ENCODE assay signal across 8 mouse cellular contexts in genomic region chr5:139391309-139391990, GRCm38 (mm10). TPM values are rescaled to one million over a fixed set of nuclear protein-coding genes. Genes with fewer than 3 reads are reported as not detected.
DNase-seq lines count a peak whose midpoint lies in the region; ATAC-seq and TF ChIP-seq lines count a peak whose summit lies in the region.

No protein-coding gene starts in this region.

- WGBS in kidney, postnatal 0 days = 59% methylated on average over 11 of the region's 11 CpGs
- WGBS in embryonic facial prominence, embryonic 10.5 days = 85% methylated on average over 11 of the region's 11 CpGs
- WGBS in limb, embryonic 10.5 days = 82% methylated on average over 11 of the region's 11 CpGs
- WGBS in thymus, adult 2 months = 94% methylated on average over 11 of the region's 11 CpGs
- WGBS in intestine, embryonic 16.5 days = 75% methylated on average over 11 of the region's 11 CpGs

- H3K4me3 ChIP-seq in kidney, postnatal 0 days (replicated peaks; ENCODE audit: low read depth, low read length) = no peak overlapping the region
- H3K4me3 ChIP-seq in embryonic facial prominence, embryonic 10.5 days = no peak overlapping the region
- 0 out of 2 replicates have a peak overlapping the region, but pooled peaks have one; percentile 3 for H3K4me3 ChIP-seq in limb, embryonic 10.5 days
- no peak overlapping the region for H3K4me3 ChIP-seq in thymus, adult 2 months (ENCODE audit: control insufficient read depth, insufficient read depth, low read length)
- H3K4me3 ChIP-seq in intestine, embryonic 16.5 days (ENCODE audit: low read length) = no peak overlapping the region

- no peaks in the 10 kb centered on the region for H3K9me3 ChIP-seq in kidney, postnatal 0 days (replicated peaks; ENCODE audit: low read length)
- H3K9me3 ChIP-seq in embryonic facial prominence, embryonic 10.5 days = no peaks in the 10 kb centered on the region
- no peaks in the 10 kb centered on the region for H3K9me3 ChIP-seq in limb, embryonic 10.5 days (replicated peaks)
- no peaks in the 10 kb centered on the region for H3K9me3 ChIP-seq in intestine, embryonic 16.5 days (ENCODE audit: control insufficient read depth, low read length)

- H3K36me3 ChIP-seq in kidney, postnatal 0 days (ENCODE audit: insufficient read depth, low read length) = 0 out of 2 replicates have a peak, but pooled peaks cover 4% of the 10 kb centered on the region
- 0 out of 2 replicates have a peak, but pooled peaks cover 4% of the 10 kb centered on the region for H3K36me3 ChIP-seq in embryonic facial prominence, embryonic 10.5 days (replicated peaks)
- H3K36me3 ChIP-seq in limb, embryonic 10.5 days = peaks cover 6% of the 10 kb centered on the region; the same call in 1 of the 2 replicates
- H3K36me3 ChIP-seq in thymus, adult 2 months (ENCODE audit: control insufficient read depth, insufficient read depth, low read length) = peaks cover 4% of the 10 kb centered on the region; the same call in 1 of the 2 replicates
- H3K36me3 ChIP-seq in intestine, embryonic 16.5 days (ENCODE audit: control insufficient read depth, insufficient read depth, low read length) = no peaks in the 10 kb centered on the region

- no peaks in the 10 kb centered on the region for H3K27me3 ChIP-seq in kidney, postnatal 0 days (ENCODE audit: insufficient read depth, low read length)
- H3K27me3 ChIP-seq in embryonic facial prominence, embryonic 10.5 days (replicated peaks; ENCODE audit: low read depth, poor library complexity, severe bottlenecking) = no peaks in the 10 kb centered on the region
- H3K27me3 ChIP-seq in limb, embryonic 10.5 days (ENCODE audit: low read depth, poor library complexity, severe bottlenecking) = no peaks in the 10 kb centered on the region
- H3K27me3 ChIP-seq in thymus, adult 2 months (ENCODE audit: control insufficient read depth, insufficient read depth, low read length) = no peaks in the 10 kb centered on the region
- H3K27me3 ChIP-seq in intestine, embryonic 16.5 days (replicated peaks; ENCODE audit: control insufficient read depth, insufficient read depth, low read length) = no peaks in the 10 kb centered on the region

- peak; percentile 57 for DNase-seq in kidney, postnatal 0 days (ENCODE audit: low spot score)
- no peak for DNase-seq in kidney, adult 11 months
- peak; percentile 61 for DNase-seq in Muller cell, postnatal 12 days (ENCODE audit: inconsistent ontology term)
- DNase-seq in embryonic facial prominence, embryonic 10.5 days (ENCODE audit: low spot score) = no peak
- no peak for DNase-seq in limb, embryonic 10.5 days (ENCODE audit: low spot score)
- no peak for DNase-seq in thymus, adult 2 months
- no peak for DNase-seq in frontal cortex, postnatal 10 days (ENCODE audit: low spot score in 2 of 2)

- H3K4me1 ChIP-seq in kidney, postnatal 0 days (replicated peaks; ENCODE audit: insufficient read depth, low read length) = peaks cover 21% of the 10 kb centered on the region
- peaks cover 51% of the 10 kb centered on the region for H3K4me1 ChIP-seq in embryonic facial prominence, embryonic 10.5 days
- H3K4me1 ChIP-seq in limb, embryonic 10.5 days = peaks cover 62% of the 10 kb centered on the region
- H3K4me1 ChIP-seq in thymus, adult 2 months (replicated peaks; ENCODE audit: control insufficient read depth, insufficient read depth, low read length) = peaks cover 17% of the 10 kb centered on the region
- H3K4me1 ChIP-seq in intestine, embryonic 16.5 days (ENCODE audit: control insufficient read depth, insufficient read depth, low read length) = peaks cover 13% of the 10 kb centered on the region

- no peak for ATAC-seq in kidney, postnatal 0 days (replicated peaks; ENCODE audit: low FRiP score, low read depth)
- no peak for ATAC-seq in intestine, embryonic 16.5 days

- no peak overlapping the region for H3K4me2 ChIP-seq in kidney, postnatal 0 days (ENCODE audit: low read length)
- H3K4me2 ChIP-seq in intestine, embryonic 16.5 days (ENCODE audit: low read depth, low read length) = no peak overlapping the region

- H3K9ac ChIP-seq in kidney, postnatal 0 days (ENCODE audit: low read depth, low read length) = 0 out of 2 replicates have a peak overlapping the region, but pooled peaks have one; percentile 13
- H3K9ac ChIP-seq in intestine, embryonic 16.5 days (ENCODE audit: low read depth, low read length) = no peak overlapping the region

- H3K27ac ChIP-seq in kidney, postnatal 0 days = no peak overlapping the region
- H3K27ac ChIP-seq in embryonic facial prominence, embryonic 10.5 days (replicated peaks) = peak overlapping the region; percentile 19; the same call in 1 of the 2 replicates
- H3K27ac ChIP-seq in limb, embryonic 10.5 days = peak overlapping the region; percentile 68
- H3K27ac ChIP-seq in thymus, adult 2 months (ENCODE audit: control insufficient read depth, insufficient read depth, low read length) = no peak overlapping the region
- no peak overlapping the region for H3K27ac ChIP-seq in intestine, embryonic 16.5 days (ENCODE audit: low read length)

- TF ChIP-seq POLR2A in thymus, adult 2 months (IDR thresholded peaks at IDR 0.05; ENCODE audit: control insufficient read depth, extremely low read depth, insufficient read depth, low read length, poor library complexity) = no peak

- TF ChIP-seq CTCF in kidney, postnatal 0 days (IDR thresholded peaks at IDR 0.05; ENCODE audit: low read depth) = no peak
- TF ChIP-seq CTCF in thymus, adult 2 months (IDR thresholded peaks at IDR 0.05; ENCODE audit: borderline replicate concordance, control insufficient read depth, extremely low read depth, insufficient read depth, low read length, poor library complexity) = no peak

RNA-seq across cellular contexts. Expression of gene C130050O18Rik, which starts 13.6 kb away (rescaled TPM):
- polyA plus RNA-seq in kidney, postnatal 0 days (2015; fragmentation: Nextera tagmentation; extraction: Ambion mirVana) = 1.2 and 1.5 TPM in 2 replicates
- 0.16 and 0.26 TPM in 2 replicates for polyA plus RNA-seq in embryonic facial prominence, embryonic 10.5 days (2016; fragmentation: Nextera tagmentation; extraction: Ambion mirVana)
- polyA plus RNA-seq in limb, embryonic 10.5 days (2016; fragmentation: Nextera tagmentation; extraction: Ambion mirVana) = 0.16 and 0.56 TPM in 2 replicates
- 1.5 and 2.1 TPM in 2 replicates for polyA plus RNA-seq in thymus, adult 2 months (2012; rRNA removed)
- polyA plus RNA-seq in intestine, embryonic 16.5 days (2015; fragmentation: Nextera tagmentation; extraction: Ambion mirVana) = 0.87 and 1.0 TPM in 2 replicates

RNA-seq across cellular contexts. Expression of gene Gpr146, which starts 14.0 kb away (rescaled TPM):
- 7.6 and 7.8 TPM in 2 replicates for polyA plus RNA-seq in kidney, postnatal 0 days (2015; fragmentation: Nextera tagmentation; extraction: Ambion mirVana)
- 1.7 and 2.5 TPM in 2 replicates for polyA plus RNA-seq in embryonic facial prominence, embryonic 10.5 days (2016; fragmentation: Nextera tagmentation; extraction: Ambion mirVana)
- 2.2 and 2.3 TPM in 2 replicates for polyA plus RNA-seq in limb, embryonic 10.5 days (2016; fragmentation: Nextera tagmentation; extraction: Ambion mirVana)
- 33.9 and 40.1 TPM in 2 replicates for polyA plus RNA-seq in thymus, adult 2 months (2012; rRNA removed)
- 2.3 and 2.5 TPM in 2 replicates for polyA plus RNA-seq in intestine, embryonic 16.5 days (2015; fragmentation: Nextera tagmentation; extraction: Ambion mirVana)

RNA-seq across cellular contexts. Expression of gene Gper1, which starts 31.5 kb away (rescaled TPM):
- 11.3 and 11.9 TPM in 2 replicates for polyA plus RNA-seq in kidney, postnatal 0 days (2015; fragmentation: Nextera tagmentation; extraction: Ambion mirVana)
- 0.33 and 0.46 TPM in 2 replicates for polyA plus RNA-seq in embryonic facial prominence, embryonic 10.5 days (2016; fragmentation: Nextera tagmentation; extraction: Ambion mirVana)
- 0.19 and 0.39 TPM in 2 replicates for polyA plus RNA-seq in limb, embryonic 10.5 days (2016; fragmentation: Nextera tagmentation; extraction: Ambion mirVana)
- 1.5 and 2.1 TPM in 2 replicates for polyA plus RNA-seq in thymus, adult 2 months (2012; rRNA removed)
- polyA plus RNA-seq in intestine, embryonic 16.5 days (2015; fragmentation: Nextera tagmentation; extraction: Ambion mirVana) = 1.1 and 1.5 TPM in 2 replicates

RNA-seq across cellular contexts. Expression of gene Cyp2w1, which starts 39.0 kb away (rescaled TPM):
- polyA plus RNA-seq in kidney, postnatal 0 days (2015; fragmentation: Nextera tagmentation; extraction: Ambion mirVana) = not detected in 2 replicates
- polyA plus RNA-seq in embryonic facial prominence, embryonic 10.5 days (2016; fragmentation: Nextera tagmentation; extraction: Ambion mirVana) = not detected in 2 replicates
- not detected in 2 replicates for polyA plus RNA-seq in limb, embryonic 10.5 days (2016; fragmentation: Nextera tagmentation; extraction: Ambion mirVana)
- polyA plus RNA-seq in thymus, adult 2 months (2012; rRNA removed) = 0.20 and 1.2 TPM in 2 replicates
- 33.9 and 44.0 TPM in 2 replicates for polyA plus RNA-seq in intestine, embryonic 16.5 days (2015; fragmentation: Nextera tagmentation; extraction: Ambion mirVana)

RNA-seq across cellular contexts. Expression of gene Cox19, which starts 40.2 kb away (rescaled TPM):
- 116 TPM in 2 replicates for polyA plus RNA-seq in kidney, postnatal 0 days (2015; fragmentation: Nextera tagmentation; extraction: Ambion mirVana)
- 116 and 122 TPM in 2 replicates for polyA plus RNA-seq in embryonic facial prominence, embryonic 10.5 days (2016; fragmentation: Nextera tagmentation; extraction: Ambion mirVana)
- 110 and 118 TPM in 2 replicates for polyA plus RNA-seq in limb, embryonic 10.5 days (2016; fragmentation: Nextera tagmentation; extraction: Ambion mirVana)
- polyA plus RNA-seq in thymus, adult 2 months (2012; rRNA removed) = 84.7 and 99.2 TPM in 2 replicates
- polyA plus RNA-seq in intestine, embryonic 16.5 days (2015; fragmentation: Nextera tagmentation; extraction: Ambion mirVana) = 183 and 195 TPM in 2 replicates

Comparison
In these comparisons a context has a peak if more than half of its experiments do, and no peak if none do; other contexts are left out.
1. DNase-seq: peak in kidney, postnatal 0 days (single experiment) and Muller cell, postnatal 12 days (single experiment); none in kidney, adult 11 months (single experiment), embryonic facial prominence, embryonic 10.5 days (single experiment), limb, embryonic 10.5 days (single experiment), thymus, adult 2 months (single experiment) and frontal cortex, postnatal 10 days (0 of 2).
2. H3K27ac ChIP-seq: peak in embryonic facial prominence, embryonic 10.5 days (single experiment) and limb, embryonic 10.5 days (single experiment); none in kidney, postnatal 0 days (single experiment), thymus, adult 2 months (single experiment) and intestine, embryonic 16.5 days (single experiment).